Mouse (Mus musculus) myocyte (in vitro differentiated cells): ENCODE data around the gene Frem1.

Experiments used
- CEBPB ChIP-seq: IDR thresholded peaks from 2 replicates; pipeline ENCODE4 v1.6.1; 2011; ENCODE audit warnings: mild to moderate bottlenecking, moderate library complexity; ENCODE audit not compliant: poor library complexity, insufficient read depth, severe bottlenecking
- E2F4 ChIP-seq: IDR thresholded peaks from one replicate; pipeline ENCODE4 v1.6.1; 2011; ENCODE audit warnings: mild to moderate bottlenecking, control low read depth, moderate library complexity; ENCODE audit not compliant: insufficient read depth
- MAX ChIP-seq: IDR thresholded peaks from one replicate; pipeline ENCODE4 v1.6.1; 2011; ENCODE audit warnings: low read depth, mild to moderate bottlenecking, control low read depth
- MYOD1 ChIP-seq, 3 experiments: IDR thresholded peaks; one replicate each; pipeline ENCODE4 v1.6.1; 2011; ENCODE audit warnings: control low read depth in 2 of 3, low read depth in 2 of 3, mild to moderate bottlenecking in 2 of 3, moderate library complexity in 1 of 3; ENCODE audit not compliant: insufficient read length in 2 of 3, control insufficient read depth in 1 of 3
- MYOG ChIP-seq, 3 experiments: IDR thresholded peaks; one replicate each; pipeline ENCODE4 v1.6.1; 2011; ENCODE audit warnings: control low read depth in 2 of 3, low read depth in 2 of 3, mild to moderate bottlenecking in 2 of 3; ENCODE audit not compliant: insufficient read length in 2 of 3, control insufficient read depth in 1 of 3, insufficient read depth in 1 of 3
- POLR2A ChIP-seq: IDR thresholded peaks from one replicate; pipeline ENCODE4 v1.6.1; 2011; ENCODE audit warnings: low read depth, mild to moderate bottlenecking, control low read depth, moderate library complexity; ENCODE audit not compliant: insufficient read length
- POLR2AphosphoS2 ChIP-seq: IDR thresholded peaks from one replicate; pipeline ENCODE4 v1.6.1; 2011; ENCODE audit warnings: low read depth, control low read depth; ENCODE audit not compliant: insufficient read length
- REST ChIP-seq: IDR thresholded peaks from one replicate; pipeline ENCODE4 v1.6.1; 2011; ENCODE audit warnings: mild to moderate bottlenecking, control low read depth, moderate library complexity; ENCODE audit not compliant: insufficient read depth, insufficient read length
- SRF ChIP-seq: IDR thresholded peaks from one replicate; pipeline ENCODE4 v1.6.1; 2011; ENCODE audit warnings: low read depth; ENCODE audit not compliant: control insufficient read depth, insufficient read length
- USF1 ChIP-seq: IDR thresholded peaks from one replicate; pipeline ENCODE4 v1.6.1; 2011; ENCODE audit warnings: low read depth, mild to moderate bottlenecking, control low read depth, moderate library complexity

GRCm38 (mm10) chr4:82853809-82854208 is 198.3 kb downstream of the Frem1 start:
- TF ChIP-seq POLR2A (no peak), SRF (no peak), MAX (no peak), POLR2AphosphoS2 (no peak), REST (no peak), CEBPB (no peak), MYOG (IDR thresholded peaks at IDR 0.05; ENCODE audit: control insufficient read depth in 1 of 3, insufficient read depth in 1 of 3, insufficient read length in 2 of 3, low read depth in 2 of 3) (no peak), MYOD1 (IDR thresholded peaks at IDR 0.05; ENCODE audit: control insufficient read depth in 1 of 3, insufficient read length in 2 of 3, low read depth in 2 of 3) (no peak), USF1 (no peak), E2F4 (no peak)
